ENCODE assay signal across 28 mouse cellular contexts in the genomic region with DNA sequence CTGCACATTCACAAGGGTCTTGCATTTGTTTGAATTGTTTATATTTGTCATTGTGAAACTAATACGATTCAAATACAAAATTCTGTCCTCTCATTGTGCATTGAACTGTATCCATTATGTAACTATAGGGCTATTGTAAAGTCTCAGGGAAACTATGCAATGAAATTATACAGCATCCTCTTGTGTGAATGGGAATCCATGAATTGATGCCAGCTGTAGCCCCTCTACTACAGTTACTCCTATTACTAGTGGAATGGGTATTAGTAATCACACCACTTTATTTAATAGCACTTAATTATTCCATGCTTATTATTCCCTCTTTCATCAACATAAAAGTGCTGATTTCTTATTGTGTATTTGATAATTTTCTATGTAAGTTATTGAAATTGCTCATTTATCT.
"Had no signal": no experiment of that assay in that cellular context is flagged by ENCODE, and none has a peak within 500 bp of the region (broad histone marks: within the 10 kb centered on the region; RNA-seq: fewer than 3 reads in every experiment).

No protein-coding gene starts in this region.

- H3K4me1 ChIP-seq: heart, embryonic 10.5 days; heart, embryonic 12.5 days; hindbrain, embryonic 10.5 days; intestine, embryonic 15.5 days; kidney, embryonic 15.5 days; limb, embryonic 13.5 days; limb, embryonic 15.5 days; liver, embryonic 12.5 days had no signal

- H3K4me3 ChIP-seq: gastrocnemius, adult 2 months; heart, embryonic 10.5 days; heart, embryonic 12.5 days; hindbrain, embryonic 10.5 days; intestine, embryonic 15.5 days; kidney, embryonic 15.5 days; layer of hippocampus, adult 2 months; left cerebral cortex, adult 2 months; limb, embryonic 13.5 days; limb, embryonic 15.5 days; liver, embryonic 12.5 days had no signal

- DNase-seq: gastrocnemius, adult 2 months; gastrocnemius, postnatal 10 days; gastrocnemius, postnatal 25 days; heart, adult 18-20 months; heart, postnatal 10 days; heart, postnatal 4 days; kidney, adult 2 months; kidney, adult 9 months; kidney, postnatal 14 days; kidney, postnatal 36 days; left cerebral cortex, postnatal 4 days; lung, adult 18-20 months had no signal

- H3K27ac ChIP-seq: gastrocnemius, adult 2 months; heart, embryonic 10.5 days; hindbrain, embryonic 10.5 days; hindbrain, embryonic 14.5 days; intestine, embryonic 15.5 days; kidney, embryonic 15.5 days; kidney, postnatal 0 days; layer of hippocampus, adult 2 months; left cerebral cortex, adult 2 months; limb, embryonic 13.5 days; limb, embryonic 15.5 days; liver, embryonic 12.5 days; liver, embryonic 14.5 days had no signal

- H3K9ac ChIP-seq: heart, embryonic 12.5 days; hindbrain, embryonic 14.5 days; intestine, embryonic 15.5 days; kidney, embryonic 15.5 days; limb, embryonic 13.5 days; limb, embryonic 15.5 days; liver, embryonic 12.5 days; liver, embryonic 14.5 days had no signal

- H3K27me3 ChIP-seq: heart, embryonic 12.5 days; intestine, embryonic 15.5 days; kidney, embryonic 15.5 days; limb, embryonic 13.5 days; limb, embryonic 15.5 days; liver, embryonic 12.5 days had no signal

- ATAC-seq: hindbrain, embryonic 16.5 days; inflammation-experienced regulatory T-cells, adult 6 months; intestine, embryonic 15.5 days; intestine, postnatal 0 days; liver, embryonic 12.5 days had no signal

- H3K36me3 ChIP-seq: heart, embryonic 10.5 days; heart, embryonic 12.5 days; hindbrain, embryonic 10.5 days; intestine, embryonic 15.5 days; kidney, embryonic 15.5 days; limb, embryonic 13.5 days; limb, embryonic 15.5 days; liver, embryonic 12.5 days had no signal

- H3K4me2 ChIP-seq: heart, embryonic 12.5 days; hindbrain, embryonic 14.5 days; intestine, embryonic 15.5 days; kidney, embryonic 15.5 days; limb, embryonic 13.5 days; limb, embryonic 15.5 days; liver, embryonic 12.5 days had no signal

- H3K9me3 ChIP-seq: heart, embryonic 10.5 days; heart, embryonic 12.5 days; hindbrain, embryonic 10.5 days; intestine, embryonic 15.5 days; kidney, embryonic 15.5 days; limb, embryonic 13.5 days; limb, embryonic 15.5 days; liver, embryonic 12.5 days had no signal
